8 mouse cellular contexts compared by ENCODE assay signal in the genomic region with DNA sequence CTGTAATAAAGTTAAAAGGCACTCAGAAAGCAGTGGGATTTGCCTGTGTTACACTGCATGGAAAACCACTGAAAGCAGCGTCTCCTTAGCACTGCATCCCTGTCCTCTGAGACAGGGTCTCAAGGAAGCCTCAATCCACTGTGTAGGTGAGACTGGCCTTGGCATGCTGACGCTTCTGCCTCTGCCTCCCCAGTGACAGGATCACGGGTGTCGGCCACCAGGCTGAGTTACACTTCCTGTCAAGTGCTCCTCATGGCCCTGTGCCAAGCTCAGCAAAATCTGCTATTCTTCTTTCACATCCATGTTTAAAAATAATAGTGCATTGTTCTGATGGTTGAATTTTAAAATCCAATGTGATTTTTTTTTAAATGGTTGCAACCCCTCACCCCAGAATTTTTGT. TPM values are rescaled to one million over a fixed set of nuclear protein-coding genes. Genes with fewer than 3 reads are reported as not detected.
DNase-seq lines count a peak whose midpoint lies in the region; ATAC-seq and TF ChIP-seq lines count a peak whose summit lies in the region.

No protein-coding gene starts in this region.

- no peak overlapping the region for H3K4me2 ChIP-seq in forebrain, postnatal 0 days (ENCODE audit: low read depth)
- no peak overlapping the region for H3K4me2 ChIP-seq in forebrain, embryonic 13.5 days

- no peak overlapping the region for H3K9ac ChIP-seq in forebrain, postnatal 0 days
- H3K9ac ChIP-seq in forebrain, embryonic 13.5 days, result no peak overlapping the region

- H3K27ac ChIP-seq in forebrain, postnatal 0 days (ENCODE audit: low read depth, low read length), result no peak overlapping the region
- H3K27ac ChIP-seq in forebrain, embryonic 13.5 days, result no peak overlapping the region; the same call in 1 of the 2 replicates

- intact Hi-C loops in gastrocnemius, postnatal 14 days (cut with DNase I; ENCODE audit: low total_unique reads), result no loop called here

- no peak overlapping the region for H3K4me3 ChIP-seq in forebrain, postnatal 0 days (ENCODE audit: low read depth, low read length)
- no peak overlapping the region for H3K4me3 ChIP-seq in forebrain, embryonic 13.5 days

- no peaks in the 10 kb centered on the region; the same call in 1 of the 2 replicates for H3K4me1 ChIP-seq in forebrain, postnatal 0 days (ENCODE audit: insufficient read depth)
- H3K4me1 ChIP-seq in forebrain, embryonic 13.5 days, result peaks cover 32% of the 10 kb centered on the region

- no peak for TF ChIP-seq CTCF in forebrain, postnatal 0 days (IDR thresholded peaks at IDR 0.05; ENCODE audit: low read depth)

- no peak for DNase-seq in forebrain, postnatal 0 days
- peak; percentile 56 for DNase-seq in testis, postnatal 10 days (ENCODE audit: low spot score)
- DNase-seq in testis, postnatal 14 days (ENCODE audit: low spot score), result no peak
- DNase-seq in gastrocnemius, postnatal 14 days, result peak; percentile 67
- DNase-seq in kidney, postnatal 36 days, result peak; percentile 79 to 88
- peak; percentile 44 for DNase-seq in right cerebral cortex, postnatal 4 days
- no peak for DNase-seq in layer of hippocampus, postnatal 14 days (ENCODE audit: low spot score in 2 of 2)

- ATAC-seq in forebrain, postnatal 0 days, result 0 out of 2 replicates have a peak, but pooled peaks have one; percentile 19
- ATAC-seq in forebrain, embryonic 13.5 days, result no peak

- peaks cover 44% of the 10 kb centered on the region for H3K36me3 ChIP-seq in forebrain, postnatal 0 days (ENCODE audit: insufficient read depth)
- H3K36me3 ChIP-seq in forebrain, embryonic 13.5 days (ENCODE audit: poor library complexity, severe bottlenecking), result peaks cover 71% of the 10 kb centered on the region

- H3K27me3 ChIP-seq in forebrain, postnatal 0 days (ENCODE audit: insufficient read depth, low read length), result no peaks in the 10 kb centered on the region
- H3K27me3 ChIP-seq in forebrain, embryonic 13.5 days, result no peaks in the 10 kb centered on the region

- 52% methylated on average over 4 of the region's 4 CpGs for WGBS in forebrain, postnatal 0 days
- WGBS in forebrain, embryonic 13.5 days, result 65% methylated on average over 4 of the region's 4 CpGs

- H3K9me3 ChIP-seq in forebrain, postnatal 0 days (ENCODE audit: low read length), result no peaks in the 10 kb centered on the region
- H3K9me3 ChIP-seq in forebrain, embryonic 13.5 days (replicated peaks), result no peaks in the 10 kb centered on the region

RNA-seq across cellular contexts. Expression of gene Cep95, which starts 31.9 kb away (rescaled TPM):
- total RNA-seq in forebrain, postnatal 0 days (2014; rRNA removed), result 13.8 and 15.8 TPM in 2 replicates
- polyA plus RNA-seq in forebrain, postnatal 0 days (2015; fragmentation: Nextera tagmentation; extraction: Ambion mirVana), result 4.7 and 6.9 TPM in 2 replicates
- polyA plus RNA-seq in forebrain, embryonic 13.5 days (2015; fragmentation: Nextera tagmentation; extraction: Ambion mirVana), result 19.5 and 21.6 TPM in 2 replicates
- 1 to 10 TPM; 4.9 to 5.0 TPM for total RNA-seq in gastrocnemius, postnatal 14 days (2021)
- total RNA-seq in layer of hippocampus, postnatal 14 days (2021), result 10 to 100 TPM; 12.9 to 15.1 TPM

RNA-seq across cellular contexts. Expression of gene Ddx5, which starts 32.0 kb away (rescaled TPM):
- total RNA-seq in forebrain, postnatal 0 days (2014; rRNA removed), result 462 and 530 TPM in 2 replicates
- 274 and 306 TPM in 2 replicates for polyA plus RNA-seq in forebrain, postnatal 0 days (2015; fragmentation: Nextera tagmentation; extraction: Ambion mirVana)
- polyA plus RNA-seq in forebrain, embryonic 13.5 days (2015; fragmentation: Nextera tagmentation; extraction: Ambion mirVana), result 503 and 514 TPM in 2 replicates
- 100 to 1,000 TPM; 203 to 252 TPM for total RNA-seq in gastrocnemius, postnatal 14 days (2021)
- total RNA-seq in layer of hippocampus, postnatal 14 days (2021), result 100 to 1,000 TPM; 684 to 691 TPM

RNA-seq across cellular contexts. Expression of gene Polg2, which starts 41.6 kb away (rescaled TPM):
- total RNA-seq in forebrain, postnatal 0 days (2014; rRNA removed), result 9.5 and 10.5 TPM in 2 replicates
- 10.0 and 11.3 TPM in 2 replicates for polyA plus RNA-seq in forebrain, postnatal 0 days (2015; fragmentation: Nextera tagmentation; extraction: Ambion mirVana)
- 9.6 and 10.0 TPM in 2 replicates for polyA plus RNA-seq in forebrain, embryonic 13.5 days (2015; fragmentation: Nextera tagmentation; extraction: Ambion mirVana)
- 1 to 10 TPM; 3.1 to 3.5 TPM for total RNA-seq in gastrocnemius, postnatal 14 days (2021)
- total RNA-seq in layer of hippocampus, postnatal 14 days (2021), result 1 to 10 TPM; 3.3 to 5.3 TPM

Comparison
In these comparisons a context has a peak if more than half of its experiments do, and no peak if none do; other contexts are left out.
1. DNase-seq: peak in testis, postnatal 10 days (single experiment), gastrocnemius, postnatal 14 days (single experiment), kidney, postnatal 36 days (2 of 2) and right cerebral cortex, postnatal 4 days (single experiment); none in forebrain, postnatal 0 days (single experiment), testis, postnatal 14 days (single experiment) and layer of hippocampus, postnatal 14 days (0 of 2).